Mouse (Mus musculus) neural tube, embryonic 15.5 days (tissue): ENCODE data around the gene Adamtsl5. TPM values are rescaled to one million over a fixed set of nuclear protein-coding genes. Genes with fewer than 3 reads are reported as not detected.
A peak's percentile ranks its signal among the peaks of the same experiment; 100 is the strongest.

Source experiments
- ATAC-seq: fragments of 200-750 bp; cut with Nextera tagmentation; 2 replicates; pipeline ENCODE4 v1.8.0; 2017; ENCODE audit warnings: mild to moderate bottlenecking, moderate TSS enrichment, moderate library complexity; ENCODE audit not compliant: low FRiP score
- H3K27ac ChIP-seq: fragments of 300-500 bp; sonication (generic); replicated peaks from 2 replicates; pipeline ENCODE4 v1.5.1; 2015; ENCODE audit warnings: mild to moderate bottlenecking, inconsistent platforms
- H3K27me3 ChIP-seq: fragments of 300-500 bp; sonication (generic); replicated peaks from 2 replicates; pipeline ENCODE4 v1.6.1; 2015; ENCODE audit warnings: inconsistent platforms
- H3K36me3 ChIP-seq: fragments of 300-500 bp; sonication (generic); 2 replicates; pipeline ENCODE4 v1.6.1; 2015; ENCODE audit warnings: inconsistent platforms
- H3K4me1 ChIP-seq: fragments of 300-500 bp; sonication (generic); 2 replicates; pipeline ENCODE4 v1.6.1; 2015; ENCODE audit warnings: inconsistent platforms
- H3K4me2 ChIP-seq: fragments of 300-500 bp; sonication (generic); 2 replicates; pipeline ENCODE4 v1.6.1; 2015; ENCODE audit warnings: inconsistent platforms, mild to moderate bottlenecking, moderate library complexity
- H3K4me3 ChIP-seq: fragments of 300-500 bp; sonication (generic); replicated peaks from 2 replicates; pipeline ENCODE4 v1.5.1; 2015; ENCODE audit warnings: mild to moderate bottlenecking, inconsistent platforms
- H3K9ac ChIP-seq: fragments of 300-500 bp; sonication (generic); replicated peaks from 2 replicates; pipeline ENCODE4 v1.6.1; 2015; ENCODE audit warnings: mild to moderate bottlenecking, inconsistent platforms
- H3K9me3 ChIP-seq: fragments of 300-500 bp; sonication (generic); replicated peaks from 2 replicates; pipeline ENCODE4 v1.6.1; 2016; ENCODE audit warnings: inconsistent platforms
- WGBS: fragments of 180-500 bp; shearing (Covaris S2); methylation state at CpG from one replicate; pipeline ENCODE4 v1.1.7; 2015; ENCODE audit warnings: mixed read lengths; 5-methylcytosine and 5-hydroxymethylcytosine counted together
- polyA plus RNA-seq: library from polyadenylated mRNA; unstranded; fragments of >200 nt; fragmentation: Nextera tagmentation; extraction: Ambion mirVana; gene quantifications from 2 replicates; pipeline ENCODE4 v1.2.1, GENCODE M21; 2015

Adamtsl5 gene
- polyA plus RNA-seq, 1 experiment from 2014 or later = 1.6 TPM

- Histone ChIP-seq H3K36me3 (no peaks in the 10 kb centered on the region), H3K4me3 (peak overlapping the region; percentile 32), H3K9me3 (no peaks in the 10 kb centered on the region), H3K27ac (no peak overlapping the region), H3K4me2 (peak overlapping the region; percentile 60), H3K9ac (0 out of 2 replicates have a peak overlapping the region, but pooled peaks have one; percentile 5), H3K27me3 (peaks cover 70% of the 10 kb centered on the region), H3K4me1 (peaks cover 24% of the 10 kb centered on the region)
- ATAC-seq = no peak
- 3% methylated on average over 46 of the region's 47 CpGs for WGBS
Observed at GRCm38 (mm10) chr10:80341491-80342304, 6.5 kb downstream of the Adamtsl5 start.

GRCm38 (mm10) chr10:80341026-80341425, 7.2 kb downstream of the Adamtsl5 start:
- peaks cover 24% of the 10 kb centered on the region for H3K4me1 ChIP-seq
- no peak overlapping the region for H3K9ac ChIP-seq
- H3K4me3 ChIP-seq = 0 out of 2 replicates have a peak overlapping the region, but pooled peaks have one; percentile 4
- H3K9me3 ChIP-seq = no peaks in the 10 kb centered on the region
- WGBS = 17% methylated on average over 21 of the region's 21 CpGs
- no peak overlapping the region for H3K4me2 ChIP-seq
- ATAC-seq = no peak
- no peak overlapping the region for H3K27ac ChIP-seq
- no peaks in the 10 kb centered on the region for H3K36me3 ChIP-seq
- H3K27me3 ChIP-seq = peaks cover 65% of the 10 kb centered on the region

- no peak overlapping the region for H3K9ac ChIP-seq
- WGBS = 23% methylated on average over 19 of the region's 19 CpGs
- no peaks in the 10 kb centered on the region for H3K9me3 ChIP-seq
- peaks cover 24% of the 10 kb centered on the region for H3K4me1 ChIP-seq
- peaks cover 56% of the 10 kb centered on the region for H3K27me3 ChIP-seq
- no peaks in the 10 kb centered on the region; the same call in 1 of the 2 replicates for H3K36me3 ChIP-seq
- H3K4me3 ChIP-seq = no peak overlapping the region
- no peak overlapping the region for H3K27ac ChIP-seq
- ATAC-seq = no peak
- H3K4me2 ChIP-seq = 0 out of 2 replicates have a peak overlapping the region, but pooled peaks have one; percentile 31
Observed at GRCm38 (mm10) chr10:80339941-80340750, 8.1 kb downstream of the Adamtsl5 start.

- H3K4me1 ChIP-seq = no peaks in the 10 kb centered on the region
- H3K9ac ChIP-seq = no peak overlapping the region
Observed at GRCm38 (mm10) chr10:80336263-80336662, 11.9 kb downstream of the Adamtsl5 start.

GRCm38 (mm10) chr10:80332525-80332989, 15.7 kb downstream of the Adamtsl5 start:
- Histone ChIP-seq H3K9ac (no peak overlapping the region), H3K4me1 (peaks cover 17% of the 10 kb centered on the region), H3K27ac (no peak overlapping the region), H3K9me3 (no peaks in the 10 kb centered on the region), H3K27me3 (peaks cover 18% of the 10 kb centered on the region), H3K36me3 (no peaks in the 10 kb centered on the region; the same call in 1 of the 2 replicates), H3K4me2 (no peak overlapping the region), H3K4me3 (no peak overlapping the region)
- no peak for ATAC-seq
- WGBS = 84% methylated on average over 5 of the region's 5 CpGs

More at GRCm38 (mm10) chr10:80336263-80336662, 11.9 kb downstream of the Adamtsl5 start:
- Histone ChIP-seq H3K27me3 (peaks cover 27% of the 10 kb centered on the region), H3K27ac (no peak overlapping the region), H3K4me2 (no peak overlapping the region), H3K9me3 (no peaks in the 10 kb centered on the region), H3K4me3 (no peak overlapping the region), H3K36me3 (no peaks in the 10 kb centered on the region; the same call in 1 of the 2 replicates)
- 87% methylated on average over 12 of the region's 12 CpGs for WGBS
- ATAC-seq = no peak

- Histone ChIP-seq H3K27me3 (peaks cover 16% of the 10 kb centered on the region; the same call in 1 of the 2 replicates), H3K4me2 (no peak overlapping the region), H3K9me3 (no peaks in the 10 kb centered on the region), H3K36me3 (no peaks in the 10 kb centered on the region; the same call in 1 of the 2 replicates), H3K4me1 (peaks cover 17% of the 10 kb centered on the region), H3K9ac (no peak overlapping the region), H3K4me3 (no peak overlapping the region), H3K27ac (no peak overlapping the region)
- ATAC-seq = no peak
- 73% methylated on average over 10 of the region's 10 CpGs for WGBS
Observed at GRCm38 (mm10) chr10:80331636-80332524, 16.3 kb downstream of the Adamtsl5 start.

- Histone ChIP-seq H3K36me3 (no peaks in the 10 kb centered on the region; the same call in 1 of the 2 replicates), H3K4me3 (peak overlapping the region; percentile 53), H3K9me3 (no peaks in the 10 kb centered on the region), H3K4me2 (peak overlapping the region; percentile 96), H3K4me1 (peaks cover 17% of the 10 kb centered on the region), H3K27ac (no peak overlapping the region), H3K27me3 (peaks cover 16% of the 10 kb centered on the region; the same call in 1 of the 2 replicates), H3K9ac (no peak overlapping the region; the same call in 1 of the 2 replicates)
- no peak for ATAC-seq
- 74% methylated on average over 2 of the region's 2 CpGs for WGBS
Observed at GRCm38 (mm10) chr10:80330888-80331287, 17.3 kb downstream of the Adamtsl5 start.

GRCm38 (mm10) chr10:80330084-80330483, 18.1 kb downstream of the Adamtsl5 start:
- H3K4me2 ChIP-seq = peak overlapping the region; percentile 96
- no peaks in the 10 kb centered on the region for H3K36me3 ChIP-seq
- H3K9me3 ChIP-seq = no peaks in the 10 kb centered on the region
- ATAC-seq = no peak; the same call in 1 of the 2 replicates
- 2% methylated on average over 38 of the region's 41 CpGs for WGBS
- peaks cover 16% of the 10 kb centered on the region; the same call in 1 of the 2 replicates for H3K27me3 ChIP-seq
- peak overlapping the region; percentile 54 for H3K9ac ChIP-seq
- H3K27ac ChIP-seq = no peak overlapping the region
- H3K4me3 ChIP-seq = peak overlapping the region; percentile 53
- peaks cover 17% of the 10 kb centered on the region for H3K4me1 ChIP-seq

GRCm38 (mm10) chr10:80329273-80330081, 18.7 kb downstream of the Adamtsl5 start, which contains the start of the genes Pcsk4 and Reep6:
Gene Pcsk4 (minus strand): TSS chr10:80329498.
Gene Reep6 (plus strand): TSS chr10:80329953.
- Histone ChIP-seq H3K36me3 (no peaks in the 10 kb centered on the region), H3K27me3 (peaks cover 16% of the 10 kb centered on the region), H3K27ac (no peak within 1 kb of the TSS), H3K9me3 (no peaks in the 10 kb centered on the region), H3K4me3 (peak within 1 kb of the TSS; percentile 53), H3K4me2 (peak within 1 kb of the TSS; percentile 96), H3K9ac (peak within 1 kb of the TSS; percentile 54), H3K4me1 (peaks cover 17% of the 10 kb centered on the region)
- peak; percentile 92 for ATAC-seq
- WGBS = 6% methylated on average over 36 of the region's 36 CpGs

- Histone ChIP-seq H3K36me3 (no peaks in the 10 kb centered on the region), H3K27me3 (peaks cover 2% of the 10 kb centered on the region; the same call in 1 of the 2 replicates), H3K27ac (no peak overlapping the region), H3K9me3 (no peaks in the 10 kb centered on the region), H3K4me1 (peaks cover 36% of the 10 kb centered on the region), H3K9ac (no peak overlapping the region), H3K4me3 (no peak overlapping the region), H3K4me2 (no peak overlapping the region)
- 81% methylated on average over 21 of the region's 21 CpGs for WGBS
- ATAC-seq = no peak
Observed at GRCm38 (mm10) chr10:80325045-80325444, 23.2 kb downstream of the Adamtsl5 start.
